Mouse (Mus musculus): ENCODE data around the gene Hspbap1.

Hspbap1 gene

DNA sequence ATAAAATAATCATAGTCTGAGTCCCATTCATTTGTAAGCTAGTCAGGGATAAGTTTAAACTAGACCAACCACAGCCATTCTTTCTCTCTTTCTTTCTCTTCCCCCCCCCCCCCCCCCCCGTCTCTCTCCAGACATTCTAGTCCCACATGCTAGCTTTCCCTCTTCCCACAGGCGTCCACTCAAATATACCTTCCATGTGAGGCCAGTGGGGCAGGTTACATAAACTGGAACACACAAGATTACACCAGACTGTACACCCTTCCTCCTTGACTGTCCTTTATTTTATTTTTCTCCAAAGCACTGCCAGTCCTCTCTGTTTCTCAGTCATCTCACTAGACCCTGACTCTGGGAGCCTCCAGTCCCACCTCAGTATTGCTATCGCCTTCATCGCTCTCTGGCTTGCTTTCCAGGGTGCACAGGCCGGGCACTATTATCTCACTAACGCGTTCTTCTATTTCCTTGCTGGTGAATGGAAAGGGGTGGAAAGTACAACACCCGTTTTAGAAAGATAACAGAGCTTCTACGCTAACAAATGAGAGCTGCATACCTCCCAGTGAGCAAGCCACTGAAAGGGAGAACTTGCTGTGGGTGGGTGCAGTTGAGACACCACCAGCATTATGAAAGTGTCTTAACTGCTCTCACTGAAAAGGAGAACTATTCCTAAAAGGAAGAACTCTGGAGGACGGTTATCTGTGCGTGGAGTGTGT lies 6.4 kb upstream of the Hspbap1 start:
- DNase-seq (ENCODE audit: low read depth, low spot score) = no peak

- no peak for DNase-seq (ENCODE audit: low read depth, low spot score)
Observed at GRCm38 (mm10) chr16:35764941-35765340, 5.2 kb upstream of the Hspbap1 start.

GRCm38 (mm10) chr16:35765449-35765848 lies 4.7 kb upstream of the Hspbap1 start:
- DNase-seq (ENCODE audit: low read depth, low spot score) = no peak

DNA sequence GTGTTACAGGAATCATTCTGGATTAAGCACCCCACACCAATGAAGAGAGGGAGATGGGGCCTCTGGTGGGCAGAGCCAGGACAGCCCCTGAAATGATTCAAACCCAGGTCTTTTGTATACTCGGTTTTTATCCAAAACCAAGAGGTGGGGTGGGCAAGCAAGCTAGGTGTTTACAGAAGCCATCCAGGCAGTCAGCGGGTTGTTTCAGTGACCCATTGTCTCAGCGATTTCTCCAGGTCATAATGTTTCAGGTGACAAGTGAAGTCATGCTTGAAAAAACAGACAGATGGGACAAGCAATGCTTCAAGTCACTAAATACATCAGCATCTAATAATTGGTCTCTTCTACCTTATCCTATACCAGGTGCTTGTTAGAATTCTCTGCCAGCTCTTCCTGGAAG lies 3.8 kb upstream of the Hspbap1 start:
- DNase-seq (ENCODE audit: low read depth, low spot score) = no peak

- no peak for DNase-seq (ENCODE audit: low read depth, low spot score)
Observed at GRCm38 (mm10) chr16:35768469-35768784, 1.7 kb upstream of the Hspbap1 start.

DNA sequence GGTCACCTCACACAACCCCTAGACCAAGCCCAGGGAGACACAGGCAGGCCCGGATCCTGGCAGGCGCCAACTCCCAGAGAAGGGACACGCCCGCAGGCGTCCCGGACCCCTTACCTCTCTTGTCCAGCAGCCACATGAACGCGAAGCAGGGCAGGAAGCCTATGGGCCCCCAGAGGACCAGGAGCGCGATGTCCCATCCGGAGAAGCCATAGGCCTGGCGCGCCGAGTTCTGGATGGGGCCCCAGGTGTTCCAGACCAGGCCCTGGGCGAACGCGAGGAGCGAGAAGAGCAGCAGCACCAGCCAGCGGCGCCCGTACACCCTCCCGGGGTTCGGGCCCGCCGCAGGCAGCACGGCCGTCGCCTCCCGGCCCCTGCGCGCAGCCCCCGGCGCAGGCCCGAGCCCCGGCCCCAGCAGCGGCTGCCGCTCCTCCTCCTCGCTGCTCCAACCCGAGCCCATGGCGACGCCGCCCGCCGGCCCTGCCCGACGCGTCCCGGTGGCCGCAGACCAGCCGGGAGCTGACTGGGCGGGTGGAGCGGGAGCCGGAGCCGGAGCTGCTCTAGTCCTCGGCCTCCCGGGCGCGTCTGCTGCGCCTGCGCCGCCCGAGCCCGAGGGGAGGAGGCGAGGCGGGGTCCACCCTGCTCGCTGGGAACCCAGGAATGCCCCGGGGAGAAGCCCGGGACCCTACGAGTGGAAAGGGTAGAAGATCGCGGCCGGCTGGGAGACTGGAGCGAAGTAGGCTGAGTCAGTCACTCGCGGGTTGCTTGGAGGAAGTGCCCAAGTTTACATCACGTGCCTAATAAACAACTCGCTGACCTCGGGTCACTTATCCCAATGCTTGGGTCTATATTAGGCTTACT lies 1.2 kb upstream of the Hspbap1 start, which contains the start of gene Dirc2:
Gene Dirc2, minus strand, starts transcription at position 572 of the 858 bp plus-strand sequence.
- peak; percentile 51 for DNase-seq (ENCODE audit: low read depth, low spot score)

GRCm38 (mm10) chr16:35771141-35771540 lies 966 bp downstream of the Hspbap1 start:
- DNase-seq (ENCODE audit: low read depth, low spot score) = no peak

DNA sequence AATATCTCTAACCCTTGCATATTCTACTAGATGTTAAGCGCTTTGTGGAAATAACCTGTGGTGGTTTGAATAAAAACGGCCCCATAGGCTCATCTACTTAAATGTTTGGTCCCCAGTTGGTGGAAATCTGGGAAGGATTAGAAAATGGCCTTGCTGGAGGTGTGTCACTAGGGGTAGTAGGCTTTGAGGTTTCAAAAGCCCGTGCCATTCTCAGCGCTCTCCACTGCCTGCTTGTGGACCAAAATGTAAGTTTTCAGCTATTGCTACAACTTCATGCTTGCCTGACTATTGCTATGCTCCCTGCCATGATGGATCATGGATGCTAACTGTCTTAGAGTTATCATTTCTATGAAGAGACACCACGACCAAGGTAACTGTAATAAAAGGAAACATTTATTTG lies 1.4 kb downstream of the Hspbap1 start:
- no peak for DNase-seq (ENCODE audit: low read depth, low spot score)

- no peak for DNase-seq (ENCODE audit: low read depth, low spot score)
Observed at GRCm38 (mm10) chr16:35772598-35772997, 2.4 kb downstream of the Hspbap1 start.

DNA sequence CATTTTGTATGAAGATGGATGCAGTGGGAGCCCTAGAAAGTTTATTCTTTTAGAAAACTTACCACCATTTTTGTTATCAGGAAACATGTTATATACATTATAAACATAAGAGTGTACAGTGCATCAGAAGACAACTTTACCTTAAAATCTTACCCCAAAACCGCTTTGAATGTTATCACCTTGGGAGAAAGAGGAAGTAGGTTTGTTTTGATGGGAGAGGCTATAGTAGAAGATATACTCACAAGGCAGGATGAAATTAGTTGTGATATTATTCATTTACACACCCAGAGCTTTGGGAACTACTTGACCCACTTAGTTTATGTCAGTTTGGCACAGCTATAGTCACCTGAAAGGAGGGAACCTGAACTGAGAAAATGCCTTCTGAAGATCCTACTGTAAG lies 5.7 kb downstream of the Hspbap1 start:
- no peak for DNase-seq (ENCODE audit: low read depth, low spot score)

GRCm38 (mm10) chr16:35776737-35777136 lies 6.6 kb downstream of the Hspbap1 start:
- no peak for DNase-seq (ENCODE audit: low read depth, low spot score)

- no peak for DNase-seq (ENCODE audit: low read depth, low spot score)
Observed at GRCm38 (mm10) chr16:35777768-35778167, 7.6 kb downstream of the Hspbap1 start.

DNA sequence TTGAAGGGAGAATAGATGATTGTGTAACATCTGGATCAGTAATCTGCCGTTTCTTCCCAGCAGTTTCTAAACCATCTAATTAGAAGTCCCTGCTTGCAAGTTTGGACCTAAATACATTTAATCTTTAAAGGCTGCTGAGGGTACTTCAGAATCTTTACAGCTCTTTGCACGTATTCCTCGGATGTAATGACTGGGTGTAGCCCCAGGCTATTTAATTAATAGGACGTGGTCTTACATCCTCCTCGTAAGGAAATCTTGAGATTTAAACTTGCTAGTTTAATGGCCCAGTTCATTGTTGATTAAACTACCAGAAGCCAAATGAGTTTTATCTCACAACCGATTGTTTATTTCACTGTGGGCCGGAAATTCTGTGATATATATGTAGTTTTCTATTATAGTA lies 9.5 kb downstream of the Hspbap1 start:
- peak; percentile 28 for DNase-seq (ENCODE audit: low read depth, low spot score)

- no peak for DNase-seq (ENCODE audit: low read depth, low spot score)
Observed at GRCm38 (mm10) chr16:35781096-35781495, 10.9 kb downstream of the Hspbap1 start.

- DNase-seq (ENCODE audit: low read depth, low spot score) = no peak
Observed at GRCm38 (mm10) chr16:35781651-35782050, 11.5 kb downstream of the Hspbap1 start.

DNA sequence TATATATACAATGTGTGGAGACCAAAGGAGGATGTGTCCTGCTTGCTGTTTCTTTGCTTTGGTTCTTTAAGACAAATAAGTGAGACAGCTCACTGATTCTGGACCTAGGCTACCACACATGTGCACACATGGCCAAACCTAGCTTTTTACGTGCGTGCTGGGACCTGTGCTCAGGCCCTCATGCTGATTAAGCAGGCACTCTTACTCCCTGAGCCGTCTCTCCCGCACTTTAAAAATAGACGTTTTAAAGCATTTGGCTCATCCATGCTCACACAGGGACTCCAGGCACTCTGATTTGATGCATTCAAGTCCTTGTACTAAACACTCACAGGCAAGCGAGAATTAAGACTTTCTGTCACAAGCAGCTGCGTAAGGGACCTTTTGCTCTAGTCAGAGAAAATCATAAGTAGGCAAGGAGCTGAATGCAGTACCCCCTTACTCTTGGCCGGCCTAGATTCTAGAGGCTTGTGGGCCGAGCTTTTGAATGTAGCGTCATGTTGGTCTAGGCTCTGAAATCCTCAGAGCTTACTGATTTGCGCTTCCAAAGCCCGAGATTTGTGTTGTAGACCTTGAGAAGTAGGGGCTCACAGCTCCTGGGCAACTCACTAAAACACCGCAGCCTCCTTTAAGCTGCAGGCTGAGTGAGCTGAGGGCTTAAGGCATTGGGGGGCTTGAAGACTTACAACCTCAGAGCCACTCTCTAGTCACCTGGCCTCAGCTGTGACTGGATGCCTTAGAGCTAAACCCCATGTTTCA lies 12.5 kb downstream of the Hspbap1 start:
- DNase-seq (ENCODE audit: low read depth, low spot score) = no peak

DNA sequence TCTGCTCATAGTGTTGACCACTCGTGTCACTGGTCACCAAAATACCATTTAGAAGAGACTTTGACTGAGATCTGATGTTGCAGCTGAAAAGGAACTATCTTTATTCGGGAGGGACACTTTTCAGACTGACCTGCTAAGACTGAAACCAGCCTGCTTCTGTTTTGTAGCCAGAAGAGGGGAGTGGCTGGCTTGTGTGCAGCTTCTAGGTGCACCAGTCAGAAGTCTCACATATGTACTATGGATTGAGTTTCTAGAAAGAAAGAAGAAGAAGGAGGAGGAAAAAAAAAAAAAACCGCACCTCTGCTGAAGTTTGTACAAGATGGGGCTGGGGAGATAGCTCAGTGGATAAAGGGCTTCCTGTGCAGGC lies 13.0 kb downstream of the Hspbap1 start:
- DNase-seq (ENCODE audit: low read depth, low spot score) = no peak

DNA sequence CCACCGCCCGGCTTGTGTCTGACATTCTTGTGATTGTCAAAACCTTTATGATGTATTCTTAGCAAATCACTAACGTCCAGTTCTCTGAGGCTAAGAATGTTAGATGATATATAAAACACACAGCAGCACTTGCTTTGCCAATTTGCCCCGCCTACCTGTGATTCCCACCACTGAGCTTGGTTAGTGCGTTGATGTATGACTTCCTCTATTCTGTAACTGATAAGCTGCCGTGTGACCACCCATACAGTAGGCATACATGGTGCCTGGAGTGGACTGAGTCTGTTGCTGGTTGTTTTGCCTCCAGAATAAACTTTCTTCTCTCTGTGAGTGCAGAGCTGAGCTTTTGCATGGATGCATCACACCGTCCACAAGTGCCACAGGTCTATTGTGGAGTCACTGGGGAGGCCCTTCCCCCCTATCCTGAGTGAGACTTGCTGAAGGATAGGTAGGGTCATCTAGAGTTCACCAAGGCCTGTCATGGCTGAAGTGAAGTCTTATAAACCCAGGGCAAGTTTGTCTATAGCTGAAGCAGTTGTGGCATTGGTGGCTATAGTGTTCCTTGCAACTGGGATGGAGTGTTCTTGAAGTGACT lies 14.1 kb downstream of the Hspbap1 start:
- DNase-seq (ENCODE audit: low read depth, low spot score) = no peak

DNA sequence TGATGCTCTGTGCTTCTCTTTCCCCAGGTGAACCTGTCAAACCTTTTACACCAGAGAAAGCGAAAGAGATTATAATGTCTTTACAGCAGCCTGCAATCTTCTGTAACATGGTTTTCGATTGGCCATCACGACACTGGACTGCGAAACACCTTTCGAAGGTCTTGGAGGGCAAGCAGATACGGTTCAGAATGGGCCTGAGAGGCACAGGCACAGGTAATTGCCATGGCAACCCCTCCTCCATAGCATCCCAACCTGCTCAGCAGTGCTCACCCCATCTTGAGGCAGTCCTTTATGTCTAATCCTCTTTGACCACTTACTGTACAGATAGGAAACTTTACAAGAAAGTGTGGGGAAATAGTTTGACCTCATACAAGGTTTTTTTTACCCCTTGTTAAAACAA lies 17.0 kb downstream of the Hspbap1 start:
- DNase-seq (ENCODE audit: low read depth, low spot score) = no peak

- DNase-seq (ENCODE audit: low read depth, low spot score) = no peak
Observed at GRCm38 (mm10) chr16:35787568-35788189, 17.5 kb downstream of the Hspbap1 start.

GRCm38 (mm10) chr16:35788330-35788729 lies 18.2 kb downstream of the Hspbap1 start:
- no peak for DNase-seq (ENCODE audit: low read depth, low spot score)

All from forelimb bud, embryonic 11.5 days (tissue).